Mouse (Mus musculus): ENCODE data around the gene Hivep1.

The Hivep1 gene

GRCm38 (mm10) chr13:42075546-42075945, 23.7 kb downstream of the Hivep1 start:
- DNase-seq (ENCODE audit: low read depth, low spot score): no peak

GRCm38 (mm10) chr13:42076751-42077302, 25.0 kb downstream of the Hivep1 start:
- DNase-seq (ENCODE audit: low read depth, low spot score): no peak

- no peak for DNase-seq (ENCODE audit: low read depth, low spot score)
Measured at GRCm38 (mm10) chr13:42077629-42078028, 25.8 kb downstream of the Hivep1 start.

- DNase-seq (ENCODE audit: low read depth, low spot score): peak; percentile 20
Measured at GRCm38 (mm10) chr13:42080131-42080916, 28.5 kb downstream of the Hivep1 start.

- no peak for DNase-seq (ENCODE audit: low read depth, low spot score)
Measured at GRCm38 (mm10) chr13:42088339-42088738, 36.5 kb downstream of the Hivep1 start.

- DNase-seq (ENCODE audit: low read depth, low spot score): no peak
Measured at GRCm38 (mm10) chr13:42089025-42089424, 37.2 kb downstream of the Hivep1 start.

- DNase-seq (ENCODE audit: low read depth, low spot score): no peak
Measured at GRCm38 (mm10) chr13:42090751-42091150, 38.9 kb downstream of the Hivep1 start.

GRCm38 (mm10) chr13:42092392-42093139, 40.7 kb downstream of the Hivep1 start:
- peak; percentile 64 for DNase-seq (ENCODE audit: low read depth, low spot score)

GRCm38 (mm10) chr13:42093268-42094042, 41.6 kb downstream of the Hivep1 start:
- no peak for DNase-seq (ENCODE audit: low read depth, low spot score)

GRCm38 (mm10) chr13:42095826-42096515, 44.1 kb downstream of the Hivep1 start:
- no peak for DNase-seq (ENCODE audit: low read depth, low spot score)

- no peak for DNase-seq (ENCODE audit: low read depth, low spot score)
Measured at GRCm38 (mm10) chr13:42097109-42097508, 45.3 kb downstream of the Hivep1 start.

- no peak for DNase-seq (ENCODE audit: low read depth, low spot score)
Measured at GRCm38 (mm10) chr13:42098522-42098921, 46.7 kb downstream of the Hivep1 start.

GRCm38 (mm10) chr13:42099523-42099922, 47.7 kb downstream of the Hivep1 start:
- DNase-seq (ENCODE audit: low read depth, low spot score): no peak

- peak; percentile 67 for DNase-seq (ENCODE audit: low read depth, low spot score)
Measured at GRCm38 (mm10) chr13:42101440-42102190, 49.8 kb downstream of the Hivep1 start.

- DNase-seq (ENCODE audit: low read depth, low spot score): peak; percentile 96
Measured at GRCm38 (mm10) chr13:42102980-42103379, 51.2 kb downstream of the Hivep1 start.

- DNase-seq (ENCODE audit: low read depth, low spot score): peak; percentile 60
Measured at GRCm38 (mm10) chr13:42103486-42104166, 51.8 kb downstream of the Hivep1 start.

- no peak for DNase-seq (ENCODE audit: low read depth, low spot score)
Measured at GRCm38 (mm10) chr13:42104371-42104770, 52.5 kb downstream of the Hivep1 start.

- no peak for DNase-seq (ENCODE audit: low read depth, low spot score)
Measured at GRCm38 (mm10) chr13:42108483-42109215, 56.8 kb downstream of the Hivep1 start.

GRCm38 (mm10) chr13:42110416-42110815, 58.6 kb downstream of the Hivep1 start:
- no peak for DNase-seq (ENCODE audit: low read depth, low spot score)
